Mouse (Mus musculus): Measurements from ENCODE around the gene Inhba.

The Inhba gene

DNA sequence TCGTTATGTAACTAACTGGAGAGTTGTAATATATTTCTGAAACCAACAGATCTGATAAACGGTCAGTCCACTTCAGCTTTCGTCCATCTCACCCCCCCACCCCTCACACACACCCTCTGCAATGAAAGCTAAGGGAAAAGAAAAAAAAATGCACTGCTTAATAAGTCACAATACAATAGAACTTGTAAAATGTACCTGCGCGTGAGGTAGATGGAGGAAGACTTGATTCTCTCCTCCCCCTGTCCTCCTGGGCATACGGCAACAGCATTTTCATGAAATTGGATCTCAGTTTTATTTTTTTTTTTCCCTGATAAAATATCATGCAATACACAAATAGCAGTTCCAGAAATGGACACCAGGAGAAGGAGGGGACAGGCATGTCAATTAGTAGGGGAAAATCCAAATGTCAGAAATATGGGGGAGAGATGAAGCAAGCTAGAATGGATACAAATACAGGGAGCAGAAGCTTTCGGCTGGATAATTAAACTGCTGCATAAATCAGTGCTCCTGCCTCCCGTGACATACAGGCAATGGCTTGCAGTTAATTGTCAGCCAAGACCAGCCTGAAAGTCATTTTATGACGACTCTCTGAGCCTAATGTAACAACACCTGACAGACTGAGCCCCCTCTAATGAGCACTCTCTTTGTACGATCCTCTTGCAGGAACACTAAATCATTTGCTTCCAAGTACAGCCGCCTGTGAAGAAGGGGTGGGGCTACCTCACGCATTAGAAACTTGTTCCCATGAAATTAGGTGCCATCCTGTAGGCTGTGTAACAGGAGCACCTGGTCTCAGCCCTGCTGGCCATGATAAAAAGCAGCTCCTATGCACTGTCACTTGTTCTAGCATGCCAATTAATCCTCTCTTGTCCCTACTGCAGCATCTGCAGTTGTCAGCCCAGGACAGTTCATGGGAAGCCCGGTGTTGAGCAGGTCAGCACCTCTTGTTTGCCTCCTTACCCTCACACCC is 11.7 kb downstream of the Inhba start:
- DNase-seq: no peak

DNA sequence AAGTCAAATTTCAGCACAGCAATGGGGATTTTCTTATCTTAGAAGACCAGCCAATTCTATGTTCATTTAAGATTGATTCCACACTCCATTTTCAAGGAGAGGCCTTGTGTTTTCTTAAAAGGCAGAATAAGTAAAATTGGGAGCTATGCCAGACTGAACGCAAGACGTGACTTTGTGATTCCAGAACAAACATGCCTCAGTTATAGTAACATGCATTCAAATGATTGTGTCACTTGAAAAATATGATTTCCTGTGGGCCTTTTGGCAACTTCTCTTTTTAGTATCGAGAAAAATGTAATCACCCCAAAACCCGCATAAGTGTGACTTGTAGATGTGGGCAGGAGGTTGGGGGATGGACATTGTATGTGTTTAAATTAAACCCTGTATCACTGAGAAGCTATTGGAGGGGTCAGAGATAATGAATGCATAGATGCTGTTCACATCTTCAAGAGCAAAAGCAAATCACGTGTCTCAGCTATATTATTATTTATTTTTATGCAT is 19.0 kb downstream of the Inhba start:
- DNase-seq: no peak

DNA sequence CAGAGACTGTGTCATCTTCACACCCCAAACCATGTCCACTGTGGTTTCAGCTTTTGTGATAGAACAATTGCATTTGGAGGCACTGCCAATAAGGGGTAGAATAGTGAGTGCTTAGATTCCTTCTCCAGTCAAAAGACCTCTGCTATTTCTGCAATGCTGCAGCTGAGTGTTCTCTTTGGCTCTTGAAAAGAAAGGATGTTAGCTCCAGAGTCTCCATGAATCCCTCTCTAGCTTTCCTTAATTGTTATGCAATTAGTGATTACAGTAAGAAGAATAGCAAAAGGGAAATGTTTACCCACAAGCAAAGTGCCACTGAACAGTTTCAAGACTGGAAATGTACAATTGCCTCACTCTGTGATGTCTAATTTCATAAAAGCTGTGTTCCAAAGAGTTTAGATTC is 20.8 kb downstream of the Inhba start:
- no peak for DNase-seq

DNA sequence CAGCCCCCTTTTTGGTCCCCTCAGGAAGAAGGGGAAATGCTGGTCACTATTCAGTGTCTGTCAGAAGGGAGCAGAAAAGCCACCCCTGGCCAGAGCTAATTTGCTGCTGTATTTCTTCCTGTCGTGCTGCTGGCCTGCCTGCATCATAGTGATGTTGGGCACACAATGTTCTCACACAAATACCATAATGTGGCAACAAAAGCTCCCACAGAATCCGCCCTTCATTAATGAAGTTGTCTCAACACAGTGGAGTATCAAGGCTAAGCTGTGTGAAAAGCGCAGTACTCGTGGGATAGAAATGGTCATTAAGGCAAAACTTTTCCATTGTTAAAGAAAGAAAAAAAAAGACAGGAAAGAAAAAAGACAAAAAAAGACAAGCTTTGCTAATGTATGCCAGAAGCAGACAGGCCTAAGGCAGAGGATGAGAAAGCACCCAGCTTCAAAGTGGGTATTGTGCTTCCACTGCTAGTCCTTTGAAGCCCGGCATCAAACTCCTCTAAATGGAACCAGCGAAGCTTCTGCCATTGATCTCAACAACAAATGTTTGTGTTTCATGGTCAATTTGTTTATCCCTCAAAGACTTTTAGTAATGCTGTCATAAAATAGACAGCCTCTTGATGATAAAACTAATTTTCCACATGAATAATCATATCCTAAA is 21.4 kb downstream of the Inhba start:
- DNase-seq: no peak

DNA sequence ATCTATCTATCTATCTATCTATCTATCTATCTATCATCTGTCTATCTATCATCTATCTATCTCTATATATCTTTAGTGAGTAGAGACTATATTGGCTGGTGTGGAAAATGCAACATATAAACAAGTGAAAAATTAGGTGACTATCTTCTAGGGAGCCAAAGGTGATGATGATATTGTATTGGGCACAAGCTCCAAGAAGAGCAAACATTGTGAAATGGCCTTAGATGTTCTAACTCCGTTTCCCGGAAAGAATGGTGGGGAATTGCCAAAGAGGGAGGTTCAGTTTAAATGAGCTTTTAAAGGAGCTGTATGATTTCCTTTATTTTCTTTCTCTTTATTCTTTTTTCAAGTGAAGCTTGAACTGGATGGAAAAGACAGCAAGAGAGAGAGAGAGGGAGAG is 57.4 kb downstream of the Inhba start:
- DNase-seq: no peak

DNA sequence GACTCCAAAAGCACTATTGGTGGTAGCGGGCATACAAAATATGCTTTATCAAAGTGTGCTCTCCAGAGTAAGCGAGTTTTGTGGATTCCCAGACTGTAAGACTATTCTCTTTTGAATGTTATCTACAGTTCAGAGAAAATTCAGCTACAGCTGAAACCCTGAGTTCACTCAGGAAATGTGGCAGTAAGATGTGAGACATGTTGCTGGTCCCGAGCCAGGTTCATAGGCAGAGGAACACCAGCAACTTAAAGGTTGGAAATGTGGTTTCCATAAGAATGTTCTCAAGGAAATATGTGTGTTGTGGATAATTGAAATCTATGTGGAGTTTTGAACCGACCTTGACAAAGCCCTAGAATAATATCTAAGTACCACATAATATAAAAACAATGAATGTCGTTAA is 65.6 kb downstream of the Inhba start:
- no peak for DNase-seq

DNA sequence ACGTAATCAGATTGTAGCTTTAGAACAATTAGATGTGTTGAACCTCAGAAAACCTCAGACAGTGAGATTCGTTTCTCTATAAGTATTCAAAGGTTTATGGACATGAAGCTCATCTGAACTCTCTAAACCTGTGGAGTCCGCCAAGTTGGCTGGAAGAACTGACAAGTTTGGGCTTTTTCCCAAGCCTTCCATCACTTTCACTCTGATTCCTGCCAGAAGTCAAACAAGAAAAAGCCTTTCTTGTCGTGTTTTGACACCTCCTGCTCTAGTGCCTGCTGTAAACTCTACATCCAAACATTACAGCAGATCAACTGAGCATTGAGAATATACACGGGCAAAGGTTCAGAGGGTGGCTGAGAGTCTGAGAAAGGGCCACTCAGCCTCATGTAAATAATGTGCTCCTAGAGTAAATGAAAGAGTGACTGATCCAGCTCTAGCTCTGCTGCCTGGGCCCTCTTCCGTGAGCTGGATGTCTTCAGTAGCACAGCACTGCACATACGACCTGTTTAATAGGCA is 66.6 kb downstream of the Inhba start:
- DNase-seq: no peak

DNA sequence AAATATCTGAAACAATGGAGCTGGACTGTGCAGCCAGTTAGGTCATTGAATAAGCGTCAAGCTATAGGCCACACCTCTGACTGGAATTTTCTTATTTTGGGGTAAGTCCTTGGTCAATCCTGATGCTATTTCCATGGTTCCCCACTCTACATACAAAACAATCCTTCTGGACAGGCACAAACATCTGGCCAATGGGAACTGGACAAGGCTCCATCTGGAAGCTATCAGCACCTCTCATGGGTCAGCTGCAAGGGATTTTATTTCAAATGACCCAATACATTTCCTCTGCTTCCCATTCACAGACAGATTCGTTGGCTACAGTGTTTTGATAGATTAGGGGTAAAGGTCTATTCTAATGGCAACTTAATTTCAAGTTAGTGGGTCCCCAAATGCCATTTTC is 68.6 kb downstream of the Inhba start:
- no peak for DNase-seq
